Mouse (Mus musculus) embryo, embryonic 10 days (tissue): ENCODE results near the gene Nr0b2.
A peak's percentile ranks its signal among the peaks of the same experiment; 100 is the strongest.

Source experiments
- DNase-seq: peaks from one replicate; pipeline ENCODE4 v3.0.0-alpha.2; 2015; ENCODE audit warnings: low spot score

Nr0b2 gene

DNA sequence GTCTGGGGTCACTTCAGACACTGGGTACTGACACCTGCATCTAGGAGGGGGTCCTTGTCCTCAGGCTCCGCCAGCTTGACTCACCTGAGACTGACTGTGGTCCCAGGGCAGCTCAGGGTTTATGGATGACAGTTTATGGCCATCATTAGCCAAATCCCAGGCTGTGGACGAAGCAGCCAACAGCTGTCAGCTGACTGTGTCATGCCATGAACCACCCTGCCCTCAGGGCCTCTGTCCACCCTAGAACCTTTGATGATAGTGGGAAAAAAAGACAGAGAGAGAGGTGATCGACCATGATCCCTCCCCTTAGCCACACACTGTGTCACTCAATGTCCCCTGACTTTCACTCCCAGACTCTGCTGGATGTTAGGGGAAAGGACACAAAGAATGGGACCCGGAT lies 8.4 kb downstream of the Nr0b2 start:
- no peak for DNase-seq

GRCm38 (mm10) chr4:133563123-133563571 lies 10.0 kb downstream of the Nr0b2 start:
- no peak for DNase-seq

DNA sequence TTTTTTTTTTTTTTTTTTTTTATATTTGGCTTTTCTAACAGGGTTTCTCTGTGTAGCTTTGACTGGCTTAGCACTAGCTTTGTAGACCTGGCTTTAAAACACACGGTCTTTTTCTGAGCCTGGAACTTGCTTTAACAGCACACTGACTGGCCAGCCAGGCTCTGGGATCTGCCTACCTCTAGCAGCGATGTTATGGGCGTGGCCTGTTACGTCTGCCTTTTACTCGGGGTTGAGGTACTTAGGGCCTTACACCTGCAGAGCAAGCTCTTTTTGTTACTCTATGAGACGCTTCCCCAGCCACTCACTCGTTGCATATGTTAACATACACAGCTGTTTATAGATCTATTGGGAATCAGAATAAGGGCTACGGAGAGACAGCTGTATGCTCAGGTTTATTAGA lies 14.1 kb downstream of the Nr0b2 start:
- DNase-seq, result no peak

GRCm38 (mm10) chr4:133569291-133570065 lies 16.3 kb downstream of the Nr0b2 start:
- no peak for DNase-seq

DNA sequence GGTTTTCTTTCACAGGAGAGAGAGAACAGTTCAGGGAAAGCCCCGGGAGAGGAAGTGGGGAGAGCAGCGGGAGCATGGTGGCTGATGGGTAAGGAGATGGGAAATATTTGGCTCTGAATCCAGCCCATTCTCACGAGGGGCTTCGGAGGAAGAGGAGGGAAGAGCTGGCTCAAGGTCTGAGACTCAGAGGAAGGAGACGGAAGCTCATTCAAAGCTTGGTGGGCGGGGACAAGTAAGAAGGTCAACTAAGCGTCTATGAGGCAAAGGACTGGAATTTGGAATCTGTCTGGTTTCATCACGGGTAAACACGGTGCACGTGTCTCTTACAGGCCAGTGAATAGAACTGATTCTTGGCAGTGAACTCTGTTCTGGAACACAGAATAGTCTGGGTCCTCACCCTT lies 16.9 kb downstream of the Nr0b2 start:
- DNase-seq, result no peak

DNA sequence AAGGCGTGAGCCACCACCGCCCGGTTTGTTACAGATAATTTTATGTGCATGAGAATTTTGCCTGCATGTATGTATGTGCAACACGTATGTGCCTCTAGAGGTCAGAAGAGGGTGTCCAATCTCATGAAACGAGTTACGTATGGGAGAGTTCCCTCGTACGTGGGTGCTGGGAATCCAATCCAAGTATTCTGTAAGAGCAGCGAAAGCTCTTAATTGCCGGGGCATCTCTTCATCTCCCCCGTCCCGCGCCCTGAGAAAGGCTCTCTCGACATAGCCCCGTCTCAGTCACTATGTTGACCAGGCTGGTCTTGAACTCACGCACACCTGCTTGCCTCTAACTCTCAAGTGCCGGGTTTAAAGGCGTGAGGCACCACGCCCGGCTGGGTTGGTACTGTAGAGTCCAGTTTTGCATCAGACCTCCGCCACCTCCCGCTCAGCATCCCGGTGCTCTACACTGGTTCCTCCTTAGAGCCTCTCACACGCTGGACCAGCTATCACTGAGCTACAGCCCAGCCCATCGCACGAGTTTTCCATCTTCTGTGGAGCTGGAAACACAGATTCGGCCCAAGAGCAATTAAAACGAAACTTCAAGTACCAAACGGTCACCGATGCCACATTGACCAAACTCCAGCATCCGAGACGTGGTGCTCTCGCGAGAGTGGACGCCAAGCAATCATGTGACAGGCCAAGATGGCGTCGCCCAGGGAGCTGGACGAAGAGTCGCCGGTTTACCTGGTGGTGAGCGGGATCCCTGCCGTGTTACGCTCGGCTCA lies 21.1 kb downstream of the Nr0b2 start, which contains the start of gene Gpatch3:
Gene Gpatch3 (plus strand): TSS at position 676 of the 773 bp plus-strand sequence.
- peak; percentile 99 for DNase-seq

DNA sequence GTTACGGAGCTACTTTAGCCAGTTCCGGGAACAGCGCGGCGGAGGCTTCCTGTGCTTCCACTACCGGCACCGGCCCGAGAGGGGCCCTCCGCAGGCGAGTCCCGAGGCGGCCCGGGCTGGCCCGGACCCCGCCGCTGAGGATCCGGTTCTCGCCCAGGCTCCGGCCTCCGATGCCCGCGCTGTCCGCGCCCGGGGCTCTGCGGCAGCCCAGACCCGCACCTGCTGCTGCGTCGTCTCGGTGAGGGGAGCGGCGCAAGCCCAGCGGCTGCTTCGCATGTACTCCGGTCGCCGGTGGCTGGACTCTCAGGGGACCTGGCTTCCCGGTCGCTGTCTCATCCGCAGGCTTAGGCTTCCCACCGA lies 21.6 kb downstream of the Nr0b2 start:
- DNase-seq, result no peak

GRCm38 (mm10) chr4:133577983-133578382 lies 24.8 kb downstream of the Nr0b2 start:
- no peak for DNase-seq

GRCm38 (mm10) chr4:133583690-133584058 lies 30.5 kb downstream of the Nr0b2 start:
- DNase-seq, result no peak

DNA sequence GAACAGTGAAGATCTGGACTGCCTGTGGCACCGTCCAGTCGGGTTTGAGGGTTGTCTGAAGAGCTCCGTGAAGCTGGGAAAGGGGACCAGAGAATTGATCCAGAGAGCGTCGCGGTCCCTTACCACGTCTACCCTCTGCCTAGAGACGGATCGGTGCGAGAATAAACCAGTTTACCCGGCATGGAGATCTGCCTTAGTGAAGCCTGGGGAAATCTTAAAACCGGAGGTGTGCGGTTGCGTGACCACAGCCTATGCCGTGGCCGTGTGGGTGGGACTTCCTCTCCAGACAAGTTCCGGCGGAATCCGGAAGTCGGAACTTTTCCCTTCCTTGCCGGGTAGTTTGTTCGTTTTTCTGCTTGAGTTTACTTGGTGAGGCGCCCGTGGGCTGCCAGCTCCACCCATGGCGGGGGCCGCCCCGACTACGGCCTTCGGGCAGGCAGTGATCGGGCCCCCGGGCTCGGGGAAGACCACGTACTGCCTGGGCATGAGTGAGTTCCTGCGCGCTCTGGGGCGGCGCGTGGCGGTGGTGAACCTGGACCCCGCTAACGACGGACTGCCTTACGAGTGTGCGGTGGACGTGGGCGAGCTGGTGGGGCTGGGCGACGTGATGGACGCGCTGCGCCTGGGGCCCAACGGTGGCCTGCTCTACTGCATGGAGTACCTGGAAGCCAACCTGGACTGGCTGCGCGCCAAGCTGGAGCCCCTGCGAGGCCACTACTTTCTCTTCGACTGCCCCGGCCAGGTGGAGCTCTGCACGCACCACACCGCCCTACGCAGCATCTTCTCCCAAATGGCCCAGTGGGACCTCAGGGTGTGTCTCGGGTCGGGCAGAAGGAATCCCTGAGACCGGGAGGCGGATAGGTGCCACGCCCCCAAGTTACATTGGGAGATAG lies 31.1 kb downstream of the Nr0b2 start, which contains the start of gene Gpn2:
Gene Gpn2 (plus strand): TSS at position 304 of the 893 bp plus-strand sequence.
- DNase-seq, result peak; percentile 90

GRCm38 (mm10) chr4:133592570-133592969 lies 39.4 kb downstream of the Nr0b2 start:
- DNase-seq, result peak; percentile 79

DNA sequence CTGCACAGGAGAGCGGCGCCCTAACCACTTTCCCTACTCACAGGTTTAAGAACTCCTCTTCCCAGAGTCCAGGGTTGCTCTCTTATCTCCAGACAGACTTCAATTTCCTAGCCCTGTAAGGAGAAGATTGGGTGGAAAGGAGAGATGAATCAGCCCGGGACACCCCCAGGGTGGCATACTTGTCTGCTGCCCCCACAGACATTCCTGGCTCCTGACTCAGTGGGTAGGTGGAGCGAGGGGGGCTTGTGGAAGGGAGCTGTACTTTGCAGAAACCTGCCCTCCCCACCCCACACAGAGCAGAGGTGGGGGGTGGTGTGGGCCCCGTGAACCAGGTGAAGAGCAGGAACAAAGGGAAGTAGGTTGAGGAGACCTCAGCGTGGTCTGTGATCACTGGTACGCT lies 42.4 kb downstream of the Nr0b2 start:
- no peak for DNase-seq

- no peak for DNase-seq
Observed at GRCm38 (mm10) chr4:133596084-133596483, 42.9 kb downstream of the Nr0b2 start.

DNA sequence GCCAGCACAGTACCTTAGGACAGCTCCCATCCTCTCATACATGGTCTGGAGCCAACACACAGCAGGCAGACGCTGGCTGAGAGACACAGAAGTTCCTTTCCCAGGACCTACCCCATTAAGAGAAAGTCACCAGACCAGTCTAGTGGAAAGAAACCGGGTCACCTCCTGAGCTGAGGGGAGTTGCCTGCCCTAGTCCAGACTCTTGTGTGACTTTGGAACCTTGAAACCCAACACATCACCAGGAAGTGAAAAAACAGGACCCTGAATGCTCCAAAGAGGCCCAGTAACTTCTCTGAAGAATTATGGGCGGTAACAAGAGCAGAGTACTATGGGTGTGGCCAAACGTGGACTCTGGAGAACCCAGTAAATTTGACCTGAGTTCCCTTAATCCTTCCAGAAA lies 45.4 kb downstream of the Nr0b2 start:
- DNase-seq, result no peak

DNA sequence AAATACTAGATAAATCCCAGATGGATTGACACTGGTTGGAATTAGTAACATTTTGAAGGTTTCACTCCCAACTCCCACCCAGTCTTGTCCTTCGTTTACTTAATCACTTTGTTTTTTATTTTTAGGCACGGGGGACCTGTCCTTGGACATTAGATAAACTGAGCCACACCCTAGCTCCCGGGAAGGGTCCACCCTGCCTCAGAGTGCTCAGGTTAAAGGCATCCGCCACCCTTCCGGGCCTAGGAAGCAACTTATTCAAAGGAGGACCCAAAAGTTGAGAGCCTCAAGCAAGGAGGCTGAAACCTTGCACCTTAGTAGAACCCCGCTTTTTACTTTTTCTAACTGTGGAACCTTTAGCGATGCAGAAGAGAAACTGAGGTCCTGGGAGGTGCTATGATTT lies 45.9 kb downstream of the Nr0b2 start:
- no peak for DNase-seq

DNA sequence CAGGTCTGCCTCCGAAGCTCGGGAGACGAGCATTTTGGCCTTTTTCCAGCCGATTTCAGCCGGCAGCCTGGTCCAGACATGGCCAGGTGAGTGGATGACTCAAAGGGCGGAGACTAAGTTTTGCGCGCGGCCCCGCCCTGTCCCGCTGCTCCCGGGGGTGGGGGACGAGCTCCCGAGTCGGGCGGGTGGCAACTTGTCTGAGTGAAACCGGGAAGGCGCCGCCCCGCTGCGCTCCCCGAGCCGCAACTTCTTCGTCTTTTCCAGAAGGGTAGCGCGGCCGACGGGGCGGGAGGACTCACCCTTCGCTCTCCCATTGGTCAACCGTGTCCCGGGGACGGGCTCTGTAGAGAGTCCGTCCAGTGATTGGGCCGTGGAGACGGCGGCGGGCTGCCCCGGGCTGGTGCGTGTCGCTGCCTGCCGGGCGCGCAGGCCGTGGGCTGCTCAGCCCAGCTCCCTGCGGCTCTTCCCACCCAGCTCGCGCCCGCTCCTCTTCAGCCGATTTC lies 46.4 kb downstream of the Nr0b2 start:
- peak; percentile 93 for DNase-seq

DNA sequence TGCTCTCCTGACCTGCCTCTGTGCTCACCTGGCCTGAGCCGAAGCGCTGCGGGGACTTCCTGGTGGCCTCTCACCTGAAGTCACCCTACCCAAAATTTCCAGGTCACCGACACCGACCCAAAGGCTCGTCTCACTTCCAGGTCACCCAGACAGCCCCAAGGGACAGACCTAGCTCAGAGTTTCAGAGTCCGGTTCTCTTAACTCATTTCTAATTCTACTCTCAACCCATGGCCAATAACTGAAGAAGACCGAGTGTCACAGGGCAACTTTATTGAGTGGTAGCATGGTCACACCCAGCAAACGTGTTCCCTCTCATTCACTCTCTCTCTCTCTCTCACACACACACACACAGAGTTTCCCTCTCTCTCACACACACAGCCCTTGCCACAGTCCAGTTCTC lies 47.1 kb downstream of the Nr0b2 start:
- DNase-seq, result no peak

- peak; percentile 56 for DNase-seq
Observed at GRCm38 (mm10) chr4:133601721-133602218, 48.6 kb downstream of the Nr0b2 start, which contains the start of gene Sfn. Sfn (minus strand) TSS chr4:133602168.

GRCm38 (mm10) chr4:133603056-133603455 lies 49.9 kb downstream of the Nr0b2 start:
- DNase-seq, result no peak

DNA sequence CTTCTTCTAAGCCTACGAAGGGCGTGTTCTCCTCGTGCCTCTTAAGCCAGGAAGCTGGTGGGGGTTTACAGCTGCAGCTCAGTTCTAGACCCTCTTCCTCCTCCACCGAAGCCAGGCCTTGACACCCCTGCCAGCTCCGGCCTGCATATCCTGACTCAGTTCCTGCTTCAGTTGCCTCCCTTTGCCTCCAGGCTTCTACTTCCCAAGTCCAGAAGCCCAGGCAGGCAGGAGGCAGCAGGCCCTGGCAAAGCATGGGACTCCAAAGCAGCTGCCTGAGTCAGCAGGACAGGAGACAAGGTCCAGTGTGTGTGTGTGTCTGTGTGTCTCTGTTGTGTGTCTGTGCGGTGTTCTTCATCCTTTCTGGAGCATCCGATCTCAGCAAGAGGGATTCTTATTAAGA lies 51.0 kb downstream of the Nr0b2 start:
- no peak for DNase-seq

DNA sequence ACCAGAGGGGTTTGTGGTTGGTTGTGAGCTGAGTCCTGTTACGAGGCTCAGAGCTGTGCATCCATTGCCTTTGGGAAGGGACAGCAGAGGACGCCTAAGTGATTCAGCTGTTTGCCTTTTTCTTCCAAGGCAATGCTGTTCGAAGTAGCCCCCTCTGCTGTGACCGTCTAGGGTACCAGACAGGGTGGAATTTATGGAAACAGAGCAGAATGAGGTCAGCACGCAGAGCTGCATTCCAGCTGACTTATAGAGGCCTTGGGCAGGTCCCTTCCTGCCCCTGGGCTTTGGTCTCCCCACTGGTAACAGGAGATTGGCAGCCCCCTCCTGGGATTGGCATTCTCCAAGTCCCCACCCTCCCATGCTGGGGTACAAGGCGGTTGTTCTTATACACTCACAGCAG lies 51.7 kb downstream of the Nr0b2 start:
- DNase-seq, result no peak

GRCm38 (mm10) chr4:133605330-133605729 lies 52.2 kb downstream of the Nr0b2 start:
- peak; percentile 49 for DNase-seq
